Mouse (Mus musculus) cerebellum, adult 18-20 months (tissue): ENCODE measurements around the gene Ankef1.

ENCODE experiments used
- DNase-seq, 2 experiments: peaks; one replicate each; pipeline ENCODE4 v3.0.0; 2021

The Ankef1 gene

DNA sequence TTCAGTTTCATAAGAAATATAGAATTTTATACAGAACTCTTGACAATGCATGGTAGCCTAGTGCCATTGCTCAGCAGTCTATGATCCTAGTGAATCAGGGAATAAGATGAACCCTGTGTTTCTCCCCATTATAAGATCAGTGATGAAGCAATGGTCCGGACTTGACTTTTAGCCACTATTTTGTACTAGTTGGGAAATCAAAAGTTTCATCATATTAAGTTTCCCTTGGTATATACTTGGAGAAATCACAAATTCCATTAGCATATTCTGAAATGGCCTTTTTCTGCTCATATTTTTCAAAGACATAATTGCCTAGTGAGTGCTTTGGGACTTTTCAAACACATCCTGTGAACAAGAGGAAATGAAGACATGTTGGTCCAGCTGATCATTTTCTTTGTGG is at the start of gene Ankef1:
TSS of gene Ankef1 (plus strand) at position 260 of the 400 bp plus-strand sequence.
- no peak for DNase-seq

DNA sequence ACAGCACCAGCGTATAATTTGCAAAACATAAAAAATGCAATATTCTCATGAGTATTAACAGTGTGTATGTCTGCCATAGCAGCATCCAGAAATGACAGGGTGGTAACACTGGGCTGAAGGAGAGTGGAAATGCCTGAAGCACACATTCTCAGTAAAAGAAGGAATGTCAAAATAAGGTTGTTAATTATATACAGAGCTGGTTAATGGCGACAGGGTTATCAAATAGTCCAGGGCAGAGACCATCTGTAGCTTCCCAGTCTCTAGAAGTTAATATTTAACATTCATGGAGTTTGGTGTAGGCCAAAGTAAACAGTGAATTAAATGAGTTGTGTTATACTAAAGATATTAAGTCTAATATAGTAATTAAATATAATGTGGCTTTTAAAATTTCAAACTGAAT is 45.2 kb upstream of the Ankef1 start:
- no peak for DNase-seq

DNA sequence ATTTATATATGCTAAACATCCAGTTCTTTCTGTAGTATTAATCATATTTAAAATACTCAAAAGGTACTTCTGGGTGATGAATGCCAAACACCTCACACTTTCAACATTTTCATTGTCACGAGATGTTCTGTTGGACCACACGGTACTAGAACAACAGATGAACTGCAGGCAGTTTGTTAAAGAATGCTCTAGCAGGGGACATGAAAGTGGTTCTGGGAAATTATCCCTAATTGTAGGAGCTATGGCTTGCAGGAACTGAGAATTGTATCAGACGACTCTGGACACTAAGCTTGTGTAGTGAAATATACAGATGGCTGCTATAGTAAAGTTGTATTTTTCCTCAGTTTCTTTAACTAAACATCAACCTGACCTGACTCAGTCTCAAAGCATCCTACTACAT is 44.8 kb upstream of the Ankef1 start:
- no peak for DNase-seq

DNA sequence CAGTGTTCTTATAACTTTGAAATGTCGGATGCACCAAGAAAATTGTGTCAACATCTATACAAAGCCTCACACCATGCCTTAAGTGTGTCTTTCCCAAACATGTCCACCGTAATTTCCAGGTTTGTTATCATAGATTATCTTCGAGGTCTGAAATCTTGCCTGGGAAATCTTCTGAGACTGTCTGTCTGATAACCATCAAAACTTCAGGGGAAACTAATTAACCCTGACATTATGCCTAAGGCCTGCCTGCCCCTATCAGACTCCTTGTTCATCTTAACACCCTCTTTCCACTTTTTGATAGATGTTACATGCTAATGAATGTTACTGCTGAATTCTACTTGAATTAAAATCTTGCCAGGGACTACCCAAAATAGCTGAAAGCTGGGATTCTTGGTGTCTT is 24.1 kb upstream of the Ankef1 start:
- DNase-seq, result no peak

DNA sequence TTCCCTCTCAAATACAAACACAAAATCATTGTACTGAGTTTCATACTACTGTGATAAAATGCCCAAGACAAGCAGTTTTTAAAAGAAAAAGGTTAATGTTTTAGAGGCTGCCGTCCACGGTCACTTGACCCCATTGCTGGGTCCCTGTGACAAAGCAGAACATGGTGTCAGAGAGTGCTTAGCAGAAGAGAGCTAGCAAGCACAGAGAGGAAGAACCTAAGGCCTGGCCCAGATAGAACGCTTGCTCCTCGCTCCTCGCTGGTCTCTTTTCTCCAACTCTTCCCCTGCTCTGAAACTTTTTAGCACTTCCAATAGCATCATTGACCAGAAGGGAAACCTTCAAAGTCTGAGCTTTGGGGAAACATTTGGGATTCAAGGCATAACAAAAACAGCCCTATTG is 19.4 kb upstream of the Ankef1 start:
- no peak for DNase-seq

DNA sequence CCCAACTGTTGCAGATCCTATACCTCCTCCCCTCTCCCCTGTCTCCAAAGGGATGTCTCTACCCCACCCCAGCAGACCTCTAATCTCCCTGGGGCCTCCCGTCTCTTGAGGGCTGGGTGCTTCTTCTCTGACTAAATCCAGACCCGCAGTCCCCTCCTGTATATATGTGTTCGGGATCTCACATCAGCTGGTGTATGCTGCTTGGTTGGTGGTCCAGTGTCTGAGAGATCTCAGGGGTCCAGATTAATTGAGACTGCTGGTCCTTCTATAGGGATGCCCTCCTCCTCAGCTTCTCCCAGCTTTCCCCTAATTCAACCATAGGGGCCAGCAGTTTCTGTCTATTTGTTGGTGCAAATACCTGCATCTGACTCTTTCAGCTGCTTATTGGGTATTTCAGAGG is 18.7 kb upstream of the Ankef1 start:
- DNase-seq, result no peak

DNA sequence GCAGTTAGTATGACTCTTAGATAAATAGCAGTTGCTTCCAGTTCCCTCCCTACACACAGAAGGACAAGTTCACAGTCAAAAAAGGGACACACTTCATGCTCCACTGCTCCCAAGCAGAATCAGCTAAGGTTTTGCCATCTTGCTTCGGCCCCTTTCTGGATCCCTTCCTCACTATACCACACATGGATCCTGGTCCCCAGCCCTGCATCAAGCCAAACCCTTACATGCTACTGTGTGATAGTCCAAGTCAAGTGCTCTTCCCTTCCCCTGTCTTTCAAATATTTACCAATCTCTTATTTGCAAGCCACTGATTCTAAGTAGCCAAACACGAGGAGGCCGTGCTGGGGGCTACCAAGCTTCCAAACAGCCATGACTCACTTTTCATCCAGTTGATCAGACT is 16.8 kb upstream of the Ankef1 start:
- DNase-seq, result peak in 1 of 2 experiments; percentile 15

DNA sequence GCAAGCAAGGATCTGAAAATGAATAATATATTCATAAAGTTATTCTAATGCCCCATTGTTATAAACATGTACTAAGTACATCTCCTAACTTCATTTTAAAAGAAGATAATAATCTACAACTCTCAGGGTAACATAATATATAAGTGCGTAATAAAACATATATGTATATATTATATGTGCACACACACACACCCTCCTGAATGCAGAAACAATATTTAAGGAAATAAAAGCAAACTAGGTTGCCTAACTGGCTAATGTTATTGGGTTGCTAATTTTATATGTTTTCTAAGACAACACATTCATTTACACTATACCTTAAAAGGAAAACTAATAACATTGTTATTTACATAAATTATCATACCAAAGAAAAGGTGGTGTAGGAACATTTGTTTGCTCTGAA is 16.3 kb upstream of the Ankef1 start:
- DNase-seq, result no peak

DNA sequence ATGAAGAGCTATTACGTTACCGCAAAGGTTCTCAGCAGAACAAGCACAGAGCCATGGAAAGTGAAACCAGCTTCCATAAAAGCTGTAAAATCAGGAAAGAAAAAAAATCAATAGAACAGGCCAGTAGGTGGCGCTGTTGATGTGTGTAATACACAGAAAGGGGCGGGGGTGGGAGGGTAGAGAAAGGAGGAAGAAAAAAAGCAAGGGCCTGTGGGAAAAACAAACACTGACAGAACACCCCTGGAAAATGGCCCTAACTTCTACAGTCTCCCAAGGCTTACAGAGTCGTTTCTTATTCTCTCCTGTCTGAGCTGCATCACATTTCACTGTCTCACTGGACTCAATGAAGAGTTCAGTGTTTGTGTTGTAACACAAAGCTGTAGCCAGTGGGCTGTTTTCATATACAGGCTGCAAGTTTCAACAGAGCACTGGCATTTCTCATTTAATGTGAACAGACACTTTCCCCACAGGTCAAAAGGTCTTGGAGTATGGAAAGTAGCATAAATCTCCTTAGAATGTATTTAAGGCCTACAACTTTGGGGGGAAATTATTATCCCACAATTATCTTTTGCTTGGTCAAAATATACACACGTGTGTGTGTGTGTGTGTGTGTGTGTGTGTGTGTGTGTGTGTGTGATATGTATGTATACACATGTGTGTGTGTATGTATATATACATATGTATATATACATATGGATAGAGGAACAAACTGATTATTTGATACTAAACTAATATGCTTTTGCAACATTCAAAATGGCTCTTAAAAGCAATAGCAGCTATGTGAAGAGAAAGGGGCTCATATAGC is 15.7 kb upstream of the Ankef1 start:
- peak; percentile 58 to 81 for DNase-seq

DNA sequence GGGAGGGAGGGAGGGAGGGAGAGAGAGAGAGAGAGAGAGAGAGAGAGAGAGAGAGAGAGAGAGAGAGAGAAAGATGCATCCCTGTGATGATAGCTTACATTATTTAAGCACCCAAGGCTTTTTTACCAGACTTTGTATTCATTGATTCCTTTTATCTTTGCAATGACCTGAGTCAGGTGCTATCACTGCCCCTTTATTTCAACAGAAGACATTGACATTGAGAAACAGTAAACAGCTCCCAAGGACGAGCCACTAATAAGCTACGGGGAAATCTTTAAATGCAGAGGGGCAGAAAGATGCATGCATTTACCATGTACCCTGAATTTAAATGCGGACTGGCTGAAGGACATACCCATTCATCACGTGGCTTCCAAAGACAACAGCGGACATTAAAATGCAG is 14.7 kb upstream of the Ankef1 start:
- DNase-seq, result no peak

DNA sequence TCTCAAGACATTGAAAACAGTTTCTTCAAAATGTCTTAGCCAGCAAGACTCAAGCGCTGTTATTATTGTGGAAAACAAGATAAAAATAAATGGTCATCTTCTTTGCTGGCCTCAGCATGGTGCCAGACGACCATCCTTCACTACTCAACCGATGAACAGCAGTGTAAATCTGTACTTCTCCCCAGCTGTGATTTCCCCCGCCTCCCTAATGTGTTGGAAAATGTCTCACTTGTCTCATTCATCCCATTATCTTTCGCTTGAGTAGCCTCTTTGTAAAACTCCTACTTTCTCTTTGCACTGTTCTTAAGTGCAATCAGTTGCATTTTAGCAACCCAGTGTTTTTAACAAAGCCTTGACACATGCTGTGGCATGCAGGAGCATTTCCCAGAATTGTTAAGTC is 9.4 kb downstream of the Ankef1 start:
- no peak for DNase-seq

DNA sequence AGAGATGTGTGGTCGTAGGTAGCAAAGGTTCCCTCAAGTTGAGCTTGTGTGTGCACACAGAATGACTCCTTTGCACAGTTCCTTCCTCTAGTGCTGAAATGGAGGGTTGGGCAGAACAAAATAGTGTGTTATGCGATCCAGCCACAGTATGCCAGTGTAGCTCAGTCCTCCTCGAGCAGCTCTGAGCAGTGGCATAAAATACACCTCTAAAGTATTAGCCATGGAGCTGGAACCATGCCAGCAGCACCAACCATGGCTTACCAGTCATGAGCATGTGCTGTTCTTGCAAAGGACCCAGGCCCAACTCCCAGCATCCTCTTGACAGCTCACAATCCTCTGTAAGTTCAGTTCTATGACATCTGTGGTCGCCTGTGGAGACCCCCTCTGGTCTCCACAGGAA is 10.0 kb downstream of the Ankef1 start:
- no peak for DNase-seq

DNA sequence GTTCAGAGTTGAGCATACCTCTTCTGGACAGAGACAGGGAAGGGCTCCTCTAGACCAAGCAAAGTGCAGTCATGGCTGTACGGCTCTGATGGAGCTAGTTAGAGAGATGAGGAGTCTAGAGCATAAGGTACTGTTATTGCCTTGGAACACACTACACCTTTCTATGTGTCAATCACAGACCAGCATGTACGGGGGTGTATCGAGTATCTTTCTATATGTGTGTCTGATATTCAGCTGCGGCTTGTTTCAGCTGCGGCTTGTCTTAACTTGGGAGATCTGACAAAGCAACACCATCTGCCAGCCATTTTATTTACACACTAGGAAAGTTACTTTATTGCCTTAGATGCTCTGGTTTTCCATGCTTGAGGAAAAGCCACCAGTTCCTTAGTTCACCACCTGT is 11.1 kb downstream of the Ankef1 start:
- DNase-seq, result no peak

DNA sequence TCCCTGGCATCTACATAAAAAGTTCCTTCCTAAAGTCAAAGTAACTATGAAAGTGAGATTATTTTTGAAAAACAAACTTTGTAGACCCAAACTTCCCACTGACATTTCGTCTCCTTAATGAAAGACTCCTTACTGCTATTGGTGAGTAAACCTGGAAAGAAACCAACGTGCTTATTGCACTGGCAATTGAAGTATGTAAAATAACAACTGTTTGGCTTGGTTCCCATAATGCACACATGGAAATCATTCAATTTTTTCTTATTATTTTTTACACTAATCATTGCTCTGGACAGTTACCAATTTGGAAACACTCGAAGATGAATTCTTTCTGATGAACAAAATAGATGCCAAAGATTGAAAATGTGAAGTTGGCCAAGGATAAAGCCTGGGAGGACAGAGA is 12.1 kb downstream of the Ankef1 start:
- DNase-seq, result no peak

DNA sequence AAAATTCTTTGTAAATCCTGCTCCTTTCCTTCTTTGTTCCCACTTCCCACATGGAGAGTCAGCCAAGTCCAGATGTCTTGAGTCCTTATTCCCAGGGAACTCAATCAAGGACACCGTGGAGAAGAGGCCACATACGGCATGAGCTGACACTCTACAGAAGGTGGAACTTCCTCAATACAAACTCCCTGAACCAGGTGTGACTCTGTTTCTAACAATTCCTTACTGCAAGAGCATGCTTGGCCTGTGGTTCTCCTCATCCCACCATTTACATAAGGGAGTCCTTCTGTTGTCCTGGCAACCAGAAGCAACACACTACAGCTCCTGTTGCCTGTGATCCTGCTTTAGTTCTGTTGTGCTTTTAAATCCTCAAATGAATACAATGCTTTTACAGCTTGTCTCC is 13.8 kb downstream of the Ankef1 start:
- DNase-seq, result no peak

DNA sequence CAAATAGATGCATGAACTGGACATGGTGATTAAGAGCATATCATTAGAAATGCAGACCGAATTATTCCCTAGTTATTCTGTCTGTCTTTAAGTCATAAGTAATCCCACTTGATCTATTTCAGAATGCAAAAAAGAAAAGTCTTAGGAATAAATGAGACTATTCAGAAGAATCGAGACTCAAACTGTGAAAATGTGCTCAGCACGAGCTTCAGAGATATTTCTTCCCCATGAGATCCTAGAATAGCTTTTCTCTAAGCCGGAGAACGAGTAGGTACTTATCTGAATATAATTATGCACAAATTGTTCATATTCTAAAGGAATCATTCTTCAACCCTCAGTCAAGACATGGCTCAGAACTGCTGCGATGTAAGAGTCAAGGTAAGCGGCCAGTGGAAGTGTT is 27.2 kb downstream of the Ankef1 start:
- no peak for DNase-seq

DNA sequence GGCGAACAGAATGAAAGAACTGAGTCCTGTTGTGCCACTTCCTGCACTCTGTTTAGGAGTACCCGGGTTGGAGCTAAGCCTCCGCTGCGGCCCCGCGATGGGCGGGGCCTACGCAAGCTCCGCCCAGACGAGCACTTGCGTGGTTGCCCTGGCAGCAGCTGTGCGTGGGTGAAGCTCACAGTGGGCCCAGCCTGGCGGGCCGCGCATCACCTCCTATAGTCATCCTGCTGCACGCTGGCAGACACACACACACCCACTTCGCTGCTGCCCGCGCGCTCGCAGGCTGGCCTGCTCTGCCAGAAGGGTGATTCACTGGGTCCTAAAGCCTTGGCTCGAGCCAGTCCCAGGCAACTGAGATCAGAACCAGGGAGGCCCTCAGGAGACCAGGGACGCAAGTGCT is 30.3 kb downstream of the Ankef1 start:
- DNase-seq, result peak; percentile 90 to 93

DNA sequence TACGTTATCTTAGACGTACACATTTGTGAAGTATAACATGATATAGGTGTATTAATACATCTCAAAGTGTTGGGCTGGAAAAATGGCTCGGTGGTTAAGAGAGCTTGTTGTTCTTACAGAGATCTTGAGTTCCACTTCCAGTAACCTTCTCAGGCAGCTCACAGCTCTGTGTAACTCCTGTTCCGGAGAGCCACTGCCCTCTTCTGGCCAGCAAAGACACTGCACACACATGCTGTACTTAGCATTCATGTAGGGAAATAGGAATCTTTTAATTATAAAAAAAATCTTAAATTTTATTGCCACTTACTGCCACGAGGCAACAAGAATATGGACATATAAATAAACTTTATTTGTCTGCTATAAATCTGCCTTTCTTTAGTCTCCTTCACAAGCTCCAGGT is 56.3 kb downstream of the Ankef1 start:
- no peak for DNase-seq

DNA sequence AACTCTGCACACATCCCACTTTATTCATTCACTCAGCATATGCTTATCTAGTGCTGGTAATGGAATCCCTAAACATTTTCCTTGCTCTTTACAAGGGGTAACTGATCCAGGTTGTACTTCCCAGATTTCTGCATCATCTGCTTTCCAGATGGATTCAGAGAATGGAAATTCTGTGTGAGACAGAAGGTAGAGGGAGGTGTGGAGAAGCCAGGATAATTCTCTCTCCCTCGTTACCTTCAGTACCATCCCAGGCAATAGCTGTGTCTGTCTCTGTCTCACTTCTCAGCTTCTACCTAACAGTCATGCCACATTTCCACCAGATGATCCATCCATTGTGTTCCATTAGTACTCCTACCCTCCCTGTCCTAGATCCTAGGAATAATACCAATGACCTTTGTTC is 60.6 kb downstream of the Ankef1 start:
- DNase-seq, result no peak

DNA sequence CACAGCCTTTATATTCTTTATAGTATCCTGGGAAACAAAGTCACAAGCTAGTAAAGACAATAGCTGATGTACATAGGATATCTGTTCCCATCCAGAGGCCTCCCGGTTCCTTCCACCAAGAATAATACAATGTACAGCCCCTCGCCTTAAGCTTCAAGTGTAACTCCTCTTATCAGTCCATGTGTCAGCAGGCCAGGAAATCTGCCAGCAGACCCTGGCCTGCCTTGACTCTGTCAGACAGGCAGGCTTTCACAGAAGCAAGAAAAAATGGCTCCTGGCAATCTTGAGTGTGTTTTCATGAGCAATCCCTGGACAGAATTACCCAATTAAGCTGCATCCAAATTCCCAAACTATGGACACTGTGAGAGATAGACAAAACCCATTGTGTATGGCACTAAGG is 69.1 kb downstream of the Ankef1 start:
- DNase-seq, result no peak

DNA sequence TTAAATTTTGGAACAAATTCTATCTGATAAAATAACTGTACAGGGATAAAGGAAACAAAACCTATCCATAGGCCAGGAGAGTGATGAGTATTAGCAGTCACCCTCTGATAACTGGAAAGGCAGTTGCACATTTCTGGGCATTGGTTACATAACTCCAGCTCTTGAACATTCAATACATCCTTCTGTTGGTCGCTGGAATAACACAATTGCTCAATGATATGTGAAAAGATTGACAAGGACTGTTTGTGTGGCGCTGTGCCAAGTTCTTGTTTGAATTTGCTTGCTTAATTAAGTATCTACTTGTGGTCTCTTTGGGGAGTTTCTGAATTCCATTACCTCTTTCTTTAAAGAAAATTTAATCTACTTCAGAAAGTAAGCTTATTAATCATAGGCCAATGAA is 81.1 kb downstream of the Ankef1 start:
- no peak for DNase-seq

DNA sequence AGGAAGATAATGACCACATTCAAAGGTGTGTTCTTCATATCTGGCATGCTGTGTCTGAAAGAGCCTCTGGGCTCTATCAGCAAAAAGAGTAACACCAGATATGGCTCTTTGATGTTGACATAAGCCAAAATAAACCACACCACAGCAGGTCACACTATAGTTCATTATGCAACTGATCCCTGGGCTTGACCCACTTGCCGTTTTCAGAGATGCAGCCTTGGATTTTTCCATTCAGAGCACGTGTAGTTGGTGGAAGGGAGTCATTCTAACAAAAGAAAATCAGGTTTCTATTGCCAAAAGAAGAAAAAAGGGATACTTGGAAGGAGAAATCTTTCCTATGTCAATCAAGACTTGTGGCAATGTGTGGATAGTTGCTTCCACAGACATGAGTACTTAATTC is 87.1 kb downstream of the Ankef1 start:
- DNase-seq, result peak in 1 of 2 experiments; percentile 28

DNA sequence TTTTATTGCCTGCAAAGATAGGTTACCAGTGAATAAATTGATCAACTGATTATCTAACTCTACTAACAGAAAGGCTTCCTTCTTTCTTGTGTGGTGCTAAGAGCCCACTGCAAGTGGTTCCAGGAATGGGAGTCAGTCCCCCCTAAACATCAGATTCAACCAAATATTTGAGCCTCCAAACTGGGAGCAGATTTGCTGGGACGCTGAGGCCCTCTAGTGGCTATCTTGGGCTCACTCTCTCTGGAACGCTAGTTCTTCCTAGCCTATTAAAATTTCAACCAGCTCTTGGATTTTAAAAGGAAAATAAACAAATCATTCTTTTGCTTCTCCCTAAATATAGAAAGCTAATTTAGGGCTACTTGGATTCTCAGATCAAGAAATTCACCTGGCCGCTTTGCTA is 94.7 kb downstream of the Ankef1 start:
- peak; percentile 75 to 76 for DNase-seq

DNA sequence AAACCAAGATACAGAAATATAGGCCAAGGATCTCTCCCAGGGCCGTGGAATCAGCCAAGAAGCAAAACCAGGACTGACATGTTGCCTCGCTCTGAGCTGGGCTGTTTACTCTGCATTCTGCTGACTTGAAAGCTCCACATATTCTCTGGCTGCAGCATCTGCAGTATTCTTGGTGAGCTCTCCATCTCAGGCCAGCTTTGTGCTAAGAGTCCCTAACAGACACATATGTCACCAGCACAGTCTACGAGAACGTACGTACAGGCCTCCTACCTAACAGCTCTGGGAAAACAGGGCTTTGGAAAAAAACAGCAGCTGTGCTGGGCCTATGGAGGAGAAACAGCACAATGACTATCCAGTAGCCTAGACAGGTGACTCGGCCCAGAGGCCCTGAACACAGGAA is 97.0 kb downstream of the Ankef1 start:
- peak; percentile 24 to 43 for DNase-seq

DNA sequence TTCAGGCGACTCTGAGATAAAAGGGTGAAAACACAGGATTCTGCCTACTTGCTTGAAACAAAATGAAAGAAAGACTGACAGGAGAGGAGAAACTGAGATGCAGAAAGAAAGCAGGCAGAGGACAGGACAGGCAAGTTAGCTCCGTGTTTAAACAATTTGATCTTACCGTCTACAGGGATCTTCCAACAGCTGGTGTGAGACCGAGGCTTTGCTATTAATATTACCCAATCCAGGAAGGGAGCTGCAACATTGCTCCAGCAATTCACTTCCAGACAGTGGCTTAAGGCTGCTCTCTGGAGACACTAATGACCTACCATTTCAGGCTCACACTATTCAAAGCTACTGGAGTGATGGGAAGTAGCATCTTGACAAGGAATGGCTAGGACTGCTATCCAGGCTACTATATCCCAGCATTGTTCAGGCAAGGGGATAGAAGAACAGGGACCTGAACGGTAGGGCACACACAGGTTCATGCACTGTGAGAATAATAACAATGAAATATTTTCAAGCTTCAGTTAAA is 99.0 kb downstream of the Ankef1 start:
- no peak for DNase-seq
